Mouse (Mus musculus): ENCODE measurements around the gene Tmem184b.

Tmem184b gene

DNA sequence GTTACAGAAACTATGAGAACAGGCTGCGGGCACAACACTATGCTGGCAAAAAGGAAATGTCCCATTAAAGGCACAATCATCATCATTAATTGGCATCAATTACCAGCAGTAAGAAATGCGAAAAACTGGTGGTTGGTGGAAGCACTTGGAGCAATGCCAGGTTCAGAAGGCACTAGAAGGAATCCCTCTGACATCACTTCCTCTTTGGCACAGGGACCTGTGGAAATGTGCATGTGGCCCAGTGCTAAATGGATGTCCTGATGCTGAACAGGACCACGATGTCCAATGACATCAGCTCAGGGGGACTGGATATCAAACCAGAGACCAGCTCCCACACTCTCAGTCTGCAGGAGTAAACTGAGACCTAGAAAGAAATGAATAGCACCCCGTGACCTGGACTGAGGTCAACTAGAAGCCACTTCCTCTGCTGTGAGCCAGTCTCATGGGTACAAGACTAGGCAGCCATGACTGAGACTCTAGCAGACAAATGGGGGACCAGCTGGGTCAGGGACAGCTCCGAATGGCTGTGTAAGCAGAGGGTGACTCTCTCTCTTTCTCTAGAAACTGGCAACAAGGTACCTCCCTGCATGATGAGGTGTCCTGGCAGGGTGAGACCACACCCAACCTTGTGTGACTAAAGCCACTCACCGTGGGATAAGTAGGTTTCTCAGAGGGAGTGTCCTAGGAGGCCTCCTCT lies 60.6 kb downstream of the Tmem184b start:
- DNase-seq (ENCODE audit: low spot score), result no peak

DNA sequence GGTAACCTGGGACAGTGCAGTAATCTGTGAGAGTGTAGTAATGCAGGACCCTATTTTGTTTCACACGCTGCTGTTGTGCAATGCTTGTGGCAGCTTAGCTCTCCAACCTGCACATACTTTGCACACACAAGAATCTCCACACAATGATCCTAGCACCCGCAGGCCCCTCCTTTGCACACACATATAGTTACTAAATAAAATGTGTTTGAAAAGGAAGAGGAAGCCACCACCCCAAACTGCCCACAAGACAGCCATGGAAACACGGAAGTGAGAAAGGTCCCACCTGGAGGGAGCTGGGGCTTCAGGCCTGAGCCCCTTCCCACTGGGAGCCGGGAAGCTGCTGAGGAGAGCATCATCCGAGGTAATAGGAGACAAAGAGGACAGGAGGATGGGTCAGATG lies 64.4 kb downstream of the Tmem184b start:
- DNase-seq (ENCODE audit: low spot score), result no peak

DNA sequence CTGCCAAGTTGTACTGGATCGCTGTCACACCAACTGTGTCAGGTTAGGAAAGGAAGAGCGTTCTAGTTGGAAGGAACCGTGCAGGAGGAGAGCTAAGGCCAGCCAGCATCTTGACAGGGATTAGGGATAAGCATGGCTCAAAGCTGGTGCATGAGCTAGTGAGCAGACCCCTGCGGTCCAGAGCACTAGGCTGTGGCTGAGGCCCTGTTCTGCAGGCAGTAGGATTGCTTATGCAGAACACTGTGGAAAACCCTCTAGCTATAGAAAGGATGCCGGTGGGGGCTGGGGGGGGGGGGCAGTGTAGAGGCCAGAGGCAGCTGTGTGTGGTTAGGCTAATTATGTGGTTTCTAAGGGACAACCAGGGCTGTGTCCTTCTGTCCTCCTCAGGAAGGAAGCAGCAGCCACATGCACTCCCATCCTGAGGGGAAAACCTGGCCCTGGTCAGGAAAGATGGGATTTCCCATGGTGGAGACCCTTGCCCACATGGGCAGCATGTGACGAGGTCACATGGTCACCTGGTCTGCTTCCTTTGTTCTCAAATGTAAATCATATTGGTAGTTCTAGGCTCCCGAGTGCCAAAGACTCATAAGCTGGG lies 68.2 kb downstream of the Tmem184b start:
- no peak for DNase-seq (ENCODE audit: low spot score)

DNA sequence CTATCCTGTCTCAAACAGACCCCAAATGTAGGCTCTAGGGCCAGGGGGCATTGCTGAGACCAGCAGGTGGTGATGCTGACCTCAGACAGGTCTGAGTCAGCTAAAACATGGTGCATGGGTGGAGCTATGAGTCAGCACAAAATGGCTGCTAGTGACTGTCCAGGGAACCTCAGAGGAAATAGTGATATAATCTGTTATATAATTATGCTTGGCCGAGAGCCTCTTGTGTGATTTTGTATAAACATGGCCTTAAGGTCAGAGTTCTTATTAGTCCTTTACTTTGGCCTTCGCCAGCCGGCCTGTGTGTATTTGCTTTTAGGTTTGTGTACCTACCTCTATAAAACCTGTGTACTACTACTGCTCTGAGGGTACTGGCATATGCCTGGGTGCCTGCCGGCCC lies 70.0 kb downstream of the Tmem184b start:
- no peak for DNase-seq (ENCODE audit: low spot score)

GRCm38 (mm10) chr15:79330521-79330920 lies 72.8 kb downstream of the Tmem184b start:
- no peak for DNase-seq (ENCODE audit: low spot score)

DNA sequence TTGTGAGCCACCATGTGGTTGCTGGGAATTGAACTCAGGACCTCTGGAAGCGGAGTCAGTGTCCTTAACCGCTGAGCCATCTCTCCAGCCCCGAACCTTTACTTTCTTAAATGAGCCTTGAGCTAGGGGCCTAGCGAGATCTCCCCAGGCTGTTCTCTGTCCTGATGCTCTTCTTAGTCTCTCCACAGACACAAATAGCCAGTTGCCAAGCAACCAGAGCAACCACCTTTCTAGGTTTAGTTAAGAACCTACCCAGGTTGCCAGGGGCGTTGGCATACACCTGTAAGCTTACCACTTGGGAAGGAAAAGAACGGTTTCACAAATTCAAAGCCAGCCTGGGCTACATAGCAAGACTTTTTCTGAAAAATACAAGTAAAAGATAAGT lies 73.4 kb downstream of the Tmem184b start:
- DNase-seq (ENCODE audit: low spot score), result no peak

- no peak for DNase-seq (ENCODE audit: low spot score)
Observed at GRCm38 (mm10) chr15:79329346-79329978, 73.9 kb downstream of the Tmem184b start.

- DNase-seq (ENCODE audit: low spot score), result no peak
Observed at GRCm38 (mm10) chr15:79328939-79329275, 74.5 kb downstream of the Tmem184b start.

- DNase-seq (ENCODE audit: low spot score), result peak; percentile 97
Observed at GRCm38 (mm10) chr15:79328058-79328938, 75.1 kb downstream of the Tmem184b start, which contains the start of gene Pla2g6. Pla2g6 (minus strand) TSS chr15:79328390.

DNA sequence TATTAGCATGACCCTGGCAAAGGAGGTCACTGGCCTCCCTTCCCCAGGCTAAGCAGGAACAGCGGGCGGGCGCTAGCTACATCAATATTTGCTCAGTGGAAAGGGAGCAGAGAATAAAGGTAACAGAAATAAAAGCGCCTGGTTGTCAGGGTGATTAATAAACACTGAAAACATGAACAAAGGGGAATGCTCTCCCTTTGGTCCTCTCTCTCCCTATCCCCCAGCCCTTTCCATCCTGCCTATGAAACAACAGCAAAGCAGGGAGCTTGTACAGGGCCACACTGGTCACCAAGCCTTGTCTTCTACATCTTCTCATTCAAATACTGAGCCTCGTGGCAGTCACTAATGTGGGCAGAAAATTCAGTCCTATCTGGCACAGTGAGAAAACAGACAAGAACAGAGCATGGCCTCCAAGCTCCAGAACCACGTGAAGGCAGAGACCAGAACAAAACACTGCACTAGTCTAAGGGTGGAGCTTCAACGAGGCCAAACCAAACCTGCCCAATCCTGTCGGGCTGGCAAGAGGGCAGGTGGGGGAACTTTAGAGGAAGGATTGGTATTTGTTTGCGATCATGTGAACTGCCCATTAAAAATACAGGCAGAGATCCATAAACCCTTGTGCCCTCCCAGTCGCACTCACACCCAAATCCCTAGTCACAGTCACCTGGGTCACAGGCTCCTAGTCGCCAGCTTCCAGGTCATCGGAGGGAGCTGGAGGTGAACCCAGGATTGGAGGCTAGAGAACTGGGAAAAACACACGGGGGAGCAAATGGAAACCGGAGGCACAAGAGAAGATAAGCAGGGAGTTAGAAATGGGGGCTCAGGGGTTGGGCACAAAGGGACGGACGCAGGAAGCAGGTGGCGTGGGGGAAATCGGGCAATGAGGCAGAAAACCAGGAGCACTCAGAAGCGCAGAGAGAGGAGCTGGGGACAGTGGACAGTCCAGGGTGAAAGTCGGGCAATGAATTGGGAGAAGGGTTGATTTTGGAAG lies 76.1 kb downstream of the Tmem184b start:
- peak; percentile 38 for DNase-seq (ENCODE audit: low spot score)

GRCm38 (mm10) chr15:79326264-79326663 lies 77.1 kb downstream of the Tmem184b start:
- no peak for DNase-seq (ENCODE audit: low spot score)

DNA sequence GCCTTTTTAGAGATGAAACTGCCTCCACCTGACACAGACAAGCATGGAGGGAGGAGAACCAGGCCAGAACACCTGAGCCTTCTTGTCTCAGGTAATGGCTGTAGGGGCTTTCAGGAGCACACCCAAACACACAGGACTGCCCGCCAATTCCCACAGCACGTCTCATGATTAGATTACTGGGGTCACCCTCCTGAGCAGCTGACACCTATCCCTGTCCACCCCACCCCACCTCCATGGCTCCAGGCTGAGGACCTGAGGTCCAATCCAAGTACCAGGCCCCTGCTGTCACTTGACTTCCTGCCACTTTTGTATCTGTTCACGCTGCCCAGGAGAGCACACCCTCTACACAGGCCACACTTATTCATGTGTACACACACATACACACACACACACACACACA lies 77.6 kb downstream of the Tmem184b start:
- no peak for DNase-seq (ENCODE audit: low spot score)

- DNase-seq (ENCODE audit: low spot score), result no peak
Observed at GRCm38 (mm10) chr15:79324373-79324772, 79.0 kb downstream of the Tmem184b start.

- no peak for DNase-seq (ENCODE audit: low spot score)
Observed at GRCm38 (mm10) chr15:79323791-79324155, 79.6 kb downstream of the Tmem184b start.

DNA sequence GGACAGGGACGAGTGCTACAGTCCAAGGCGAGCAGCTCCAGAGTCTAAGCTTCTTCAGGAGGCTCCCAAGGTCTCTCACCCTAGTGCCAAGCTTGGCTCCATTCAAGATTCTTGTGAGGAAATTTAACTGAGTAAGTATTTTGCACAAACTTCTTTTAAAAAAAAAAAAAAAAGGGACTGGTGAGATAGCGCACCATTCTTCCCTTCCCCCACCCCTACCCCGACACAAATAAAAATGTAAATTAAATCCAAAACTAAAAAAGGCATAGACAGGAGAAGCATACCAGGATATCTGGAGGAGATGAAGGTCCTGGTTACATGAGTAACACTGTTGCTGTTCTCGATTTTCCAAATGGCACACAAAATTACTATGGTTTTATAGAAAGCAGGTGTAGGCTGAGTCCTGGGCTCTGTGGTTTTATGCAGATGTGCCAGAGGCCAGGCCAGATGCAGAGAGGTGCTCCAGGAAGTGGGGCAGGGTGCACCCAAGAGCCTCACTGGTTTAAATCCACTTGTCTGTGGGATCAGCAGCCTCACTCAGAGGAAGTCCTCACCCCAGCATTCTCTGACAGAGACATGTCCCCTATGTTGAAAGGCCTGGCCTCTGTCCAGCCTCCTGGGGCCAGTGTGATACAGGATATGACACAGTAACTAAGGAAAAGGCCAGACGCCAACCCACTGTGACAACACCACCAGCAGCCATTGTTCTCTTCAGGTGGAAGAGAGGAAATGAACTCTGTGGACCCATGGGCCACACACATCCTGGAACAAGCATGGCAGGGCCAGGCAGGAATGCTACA lies 80.2 kb downstream of the Tmem184b start:
- DNase-seq (ENCODE audit: low spot score), result no peak

DNA sequence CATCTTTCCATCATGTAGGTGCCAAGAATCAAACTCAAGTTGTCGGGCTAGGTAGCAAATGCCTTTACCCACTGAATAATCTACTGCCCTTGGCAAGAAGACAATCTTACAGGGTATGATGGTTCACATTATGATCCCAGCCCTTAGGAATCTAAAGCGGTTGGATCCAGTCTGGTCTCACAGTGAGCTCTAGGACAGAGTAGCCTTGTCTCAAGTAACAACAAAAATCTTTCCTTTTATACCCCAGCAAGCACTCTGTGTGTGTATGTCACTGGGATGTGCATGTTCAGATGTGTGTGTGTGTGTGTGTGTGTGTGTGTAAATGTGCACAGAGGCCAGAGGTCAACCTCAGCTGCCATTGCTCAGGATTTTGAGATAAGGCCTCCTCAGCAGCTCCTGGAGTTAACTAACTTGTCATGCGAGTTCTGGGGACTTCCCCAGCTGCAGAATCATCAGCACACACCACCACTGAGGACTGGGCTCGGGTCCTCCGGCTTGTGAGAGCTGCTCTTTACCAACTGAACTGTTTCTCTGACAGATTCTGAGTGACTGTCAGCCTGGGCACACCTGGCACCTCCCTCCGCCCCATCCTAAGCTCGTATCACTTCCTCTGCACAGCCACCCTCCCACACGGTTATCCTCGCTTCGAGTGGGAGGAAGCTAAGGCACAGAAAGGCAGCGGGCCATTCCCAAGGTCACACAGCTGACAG lies 80.9 kb downstream of the Tmem184b start:
- DNase-seq (ENCODE audit: low spot score), result no peak

GRCm38 (mm10) chr15:79321733-79322190 lies 81.6 kb downstream of the Tmem184b start:
- no peak for DNase-seq (ENCODE audit: low spot score)

GRCm38 (mm10) chr15:79313848-79314369 lies 89.5 kb downstream of the Tmem184b start:
- DNase-seq (ENCODE audit: low spot score), result no peak

Measured in spleen, adult 12 weeks (tissue).